Mouse (Mus musculus): ENCODE measurements around the gene Acox1. TPM values are rescaled to one million over a fixed set of nuclear protein-coding genes. Genes with fewer than 3 reads are reported as not detected.

The Acox1 gene
- total RNA-seq (2021): 100 to 1,000 TPM; 112 to 116 TPM
- long read RNA-seq, transcript Acox1-201 (14 exons, 3,987 nt): major isoform, 56 of 78 reads
- long read RNA-seq, partial matches to known transcripts: 8 of 78 reads
- long read RNA-seq, other reads (novel, unspliced or antisense): 14 of 78 reads

GRCm38 (mm10) chr11:116198639-116199531 is at the start of gene Acox1, which contains the start of gene Ten1:
Gene Acox1 (minus strand): TSS chr11:116199045.
Gene Ten1 (plus strand): TSS chr11:116198855.
- peak; percentile 97 to 98 for DNase-seq (ENCODE audit: low spot score in 2 of 2)

- DNase-seq (ENCODE audit: low spot score in 2 of 2): no peak
These were observed 48.8 kb upstream of the Acox1 start for GRCm38 (mm10) chr11:116247502-116248222.

GRCm38 (mm10) chr11:116245616-116246015 is 46.8 kb upstream of the Acox1 start:
- no peak for DNase-seq (ENCODE audit: low spot score in 2 of 2)

- no peak for DNase-seq (ENCODE audit: low spot score in 2 of 2)
These were observed 45.7 kb upstream of the Acox1 start for GRCm38 (mm10) chr11:116244580-116244979.

- no peak for DNase-seq (ENCODE audit: low spot score in 2 of 2)
These were observed 42.9 kb upstream of the Acox1 start for GRCm38 (mm10) chr11:116241744-116242235.

- no peak for DNase-seq (ENCODE audit: low spot score in 2 of 2)
These were observed 41.0 kb upstream of the Acox1 start for GRCm38 (mm10) chr11:116239797-116240196.

- no peak for DNase-seq (ENCODE audit: low spot score in 2 of 2)
These were observed 39.0 kb upstream of the Acox1 start, which contains the start of gene Evpl for GRCm38 (mm10) chr11:116237742-116238395. Gene Evpl (minus strand): TSS chr11:116238077.

GRCm38 (mm10) chr11:116234901-116235300 is 36.1 kb upstream of the Acox1 start:
- no peak for DNase-seq (ENCODE audit: low spot score in 2 of 2)

GRCm38 (mm10) chr11:116232427-116232826 is 33.6 kb upstream of the Acox1 start:
- DNase-seq (ENCODE audit: low spot score in 2 of 2): no peak

- DNase-seq (ENCODE audit: low spot score in 2 of 2): no peak
These were observed 29.9 kb upstream of the Acox1 start for GRCm38 (mm10) chr11:116228699-116229098.

GRCm38 (mm10) chr11:116226414-116226813 is 27.6 kb upstream of the Acox1 start:
- DNase-seq (ENCODE audit: low spot score in 2 of 2): peak; percentile 74 to 77

- no peak for DNase-seq (ENCODE audit: low spot score in 2 of 2)
These were observed 23.9 kb upstream of the Acox1 start for GRCm38 (mm10) chr11:116222740-116223059.

- peak in 1 of 2 experiments; percentile 22 for DNase-seq (ENCODE audit: low spot score in 2 of 2)
These were observed 23.3 kb upstream of the Acox1 start for GRCm38 (mm10) chr11:116221931-116222739.

- DNase-seq (ENCODE audit: low spot score in 2 of 2): peak; percentile 55 to 73
These were observed 21.0 kb upstream of the Acox1 start for GRCm38 (mm10) chr11:116219885-116220284.

- peak; percentile 75 to 79 for DNase-seq (ENCODE audit: low spot score in 2 of 2)
These were observed 20.0 kb upstream of the Acox1 start for GRCm38 (mm10) chr11:116218737-116219400.

GRCm38 (mm10) chr11:116218263-116218662 is 19.4 kb upstream of the Acox1 start:
- DNase-seq (ENCODE audit: low spot score in 2 of 2): no peak

- DNase-seq (ENCODE audit: low spot score in 2 of 2): no peak
These were observed 17.7 kb upstream of the Acox1 start for GRCm38 (mm10) chr11:116216549-116216948.

GRCm38 (mm10) chr11:116215991-116216390 is 17.1 kb upstream of the Acox1 start:
- no peak for DNase-seq (ENCODE audit: low spot score in 2 of 2)

- DNase-seq (ENCODE audit: low spot score in 2 of 2): peak in 1 of 2 experiments; percentile 45
These were observed 16.3 kb upstream of the Acox1 start for GRCm38 (mm10) chr11:116215181-116215580.

All from layer of hippocampus, postnatal 10 days (tissue).